Mouse (Mus musculus): ENCODE data around the gene Zbtb48. TPM values are rescaled to one million over a fixed set of nuclear protein-coding genes. Genes with fewer than 3 reads are reported as not detected.

Gene Zbtb48
- polyA plus RNA-seq, 1 experiment from 2014 or later = 23.9 TPM

- H3K4me3 ChIP-seq (ENCODE audit: low read depth, low read length) = peak overlapping the region; percentile 84
- no peak overlapping the region for H3K27ac ChIP-seq (replicated peaks; ENCODE audit: low read depth, low read length)
- 0 out of 2 replicates have a peak, but pooled peaks cover 3% of the 10 kb centered on the region for H3K27me3 ChIP-seq (ENCODE audit: control insufficient read depth, insufficient read depth, low read length)
- 1% methylated on average over 10 of the region's 10 CpGs for whole genome bisulfite sequencing
- H3K9ac ChIP-seq (ENCODE audit: low read length) = peak overlapping the region; percentile 68
- no peak for ATAC-seq (ENCODE audit: insufficient number of reproducible peaks, low FRiP score, low TSS enrichment, low read depth)
- peaks cover 3% of the 10 kb centered on the region; the same call in 1 of the 2 replicates for H3K36me3 ChIP-seq (ENCODE audit: control insufficient read depth, insufficient read depth, low read length)
- no peak for DNase-seq (ENCODE audit: low spot score)
- H3K4me1 ChIP-seq (ENCODE audit: control insufficient read depth, insufficient read depth, low read length) = peaks cover 27% of the 10 kb centered on the region
- H3K4me2 ChIP-seq (ENCODE audit: low read depth, severe bottlenecking) = peak overlapping the region; percentile 100
- H3K9me3 ChIP-seq (ENCODE audit: control insufficient read depth, low read length) = no peaks in the 10 kb centered on the region
Measured at GRCm38 (mm10) chr4:152010091-152010706, 17.3 kb downstream of the Zbtb48 start.

- ATAC-seq (ENCODE audit: insufficient number of reproducible peaks, low FRiP score, low TSS enrichment, low read depth) (peak; percentile 26; the same call in 1 of the 2 replicates), DNase-seq (ENCODE audit: low spot score) (peak; percentile 68)
- Histone ChIP-seq H3K4me3 (ENCODE audit: low read depth, low read length) (peak overlapping the region; percentile 84), H3K4me1 (ENCODE audit: control insufficient read depth, insufficient read depth, low read length) (peaks cover 27% of the 10 kb centered on the region), H3K9me3 (ENCODE audit: control insufficient read depth, low read length) (no peaks in the 10 kb centered on the region), H3K27me3 (ENCODE audit: control insufficient read depth, insufficient read depth, low read length) (0 out of 2 replicates have a peak, but pooled peaks cover 3% of the 10 kb centered on the region), H3K36me3 (ENCODE audit: control insufficient read depth, insufficient read depth, low read length) (no peaks in the 10 kb centered on the region), H3K9ac (ENCODE audit: low read length) (peak overlapping the region; percentile 68), H3K27ac (replicated peaks; ENCODE audit: low read depth, low read length) (peak overlapping the region; percentile 57), H3K4me2 (ENCODE audit: low read depth, severe bottlenecking) (peak overlapping the region; percentile 100)
- under 1% methylated on average over 115 of the region's 115 CpGs for WGBS
Measured at GRCm38 (mm10) chr4:152009076-152010051, 18.1 kb downstream of the Zbtb48 start.

GRCm38 (mm10) chr4:152008622-152009075 is 18.8 kb downstream of the Zbtb48 start, which contains the start of gene Klhl21:
Gene Klhl21, plus strand, starts transcription at chr4:152008803.
- peak within 1 kb of the TSS; percentile 84 for H3K4me3 ChIP-seq (ENCODE audit: low read depth, low read length)
- H3K4me2 ChIP-seq (ENCODE audit: low read depth, severe bottlenecking) = peak within 1 kb of the TSS; percentile 100
- peak within 1 kb of the TSS; percentile 57 for H3K27ac ChIP-seq (replicated peaks; ENCODE audit: low read depth, low read length)
- peak; percentile 95 for DNase-seq (ENCODE audit: low spot score)
- peaks cover 27% of the 10 kb centered on the region for H3K4me1 ChIP-seq (ENCODE audit: control insufficient read depth, insufficient read depth, low read length)
- 0% methylated on average over 45 of the region's 45 CpGs for WGBS
- H3K36me3 ChIP-seq (ENCODE audit: control insufficient read depth, insufficient read depth, low read length) = no peaks in the 10 kb centered on the region
- H3K9ac ChIP-seq (ENCODE audit: low read length) = peak within 1 kb of the TSS; percentile 68
- H3K9me3 ChIP-seq (ENCODE audit: control insufficient read depth, low read length) = no peaks in the 10 kb centered on the region
- peak; percentile 89 for ATAC-seq (ENCODE audit: insufficient number of reproducible peaks, low FRiP score, low TSS enrichment, low read depth)
- H3K27me3 ChIP-seq (ENCODE audit: control insufficient read depth, insufficient read depth, low read length) = 0 out of 2 replicates have a peak, but pooled peaks cover 3% of the 10 kb centered on the region

- Histone ChIP-seq H3K4me3 (ENCODE audit: low read depth, low read length) (peak overlapping the region; percentile 84), H3K9me3 (ENCODE audit: control insufficient read depth, low read length) (no peaks in the 10 kb centered on the region), H3K4me1 (ENCODE audit: control insufficient read depth, insufficient read depth, low read length) (peaks cover 27% of the 10 kb centered on the region), H3K9ac (ENCODE audit: low read length) (no peak overlapping the region), H3K36me3 (ENCODE audit: control insufficient read depth, insufficient read depth, low read length) (no peaks in the 10 kb centered on the region), H3K27me3 (ENCODE audit: control insufficient read depth, insufficient read depth, low read length) (0 out of 2 replicates have a peak, but pooled peaks cover 3% of the 10 kb centered on the region), H3K4me2 (ENCODE audit: low read depth, severe bottlenecking) (peak overlapping the region; percentile 100), H3K27ac (replicated peaks; ENCODE audit: low read depth, low read length) (no peak overlapping the region)
- under 1% methylated on average over 14 of the region's 14 CpGs for WGBS
- DNase-seq (ENCODE audit: low spot score) (no peak), ATAC-seq (ENCODE audit: insufficient number of reproducible peaks, low FRiP score, low TSS enrichment, low read depth) (no peak)
Measured at GRCm38 (mm10) chr4:152008148-152008500, 19.3 kb downstream of the Zbtb48 start.

GRCm38 (mm10) chr4:152007481-152008147 is 19.9 kb downstream of the Zbtb48 start:
- no peaks in the 10 kb centered on the region for H3K36me3 ChIP-seq (ENCODE audit: control insufficient read depth, insufficient read depth, low read length)
- H3K9me3 ChIP-seq (ENCODE audit: control insufficient read depth, low read length) = no peaks in the 10 kb centered on the region
- H3K4me3 ChIP-seq (ENCODE audit: low read depth, low read length) = peak overlapping the region; percentile 84
- H3K4me2 ChIP-seq (ENCODE audit: low read depth, severe bottlenecking) = peak overlapping the region; percentile 100
- no peak for ATAC-seq (ENCODE audit: insufficient number of reproducible peaks, low FRiP score, low TSS enrichment, low read depth)
- WGBS = 4% methylated on average over 8 of the region's 8 CpGs
- 0 out of 2 replicates have a peak, but pooled peaks cover 3% of the 10 kb centered on the region for H3K27me3 ChIP-seq (ENCODE audit: control insufficient read depth, insufficient read depth, low read length)
- H3K9ac ChIP-seq (ENCODE audit: low read length) = no peak overlapping the region
- H3K27ac ChIP-seq (replicated peaks; ENCODE audit: low read depth, low read length) = no peak overlapping the region
- peak; percentile 43 for DNase-seq (ENCODE audit: low spot score)
- peaks cover 27% of the 10 kb centered on the region for H3K4me1 ChIP-seq (ENCODE audit: control insufficient read depth, insufficient read depth, low read length)

GRCm38 (mm10) chr4:152006812-152007211 is 20.7 kb downstream of the Zbtb48 start:
- DNase-seq (ENCODE audit: low spot score) (no peak), ATAC-seq (ENCODE audit: insufficient number of reproducible peaks, low FRiP score, low TSS enrichment, low read depth) (no peak)
- Histone ChIP-seq H3K4me1 (ENCODE audit: control insufficient read depth, insufficient read depth, low read length) (peaks cover 27% of the 10 kb centered on the region), H3K4me3 (ENCODE audit: low read depth, low read length) (no peak overlapping the region), H3K9ac (ENCODE audit: low read length) (no peak overlapping the region), H3K27ac (replicated peaks; ENCODE audit: low read depth, low read length) (no peak overlapping the region), H3K9me3 (ENCODE audit: control insufficient read depth, low read length) (no peaks in the 10 kb centered on the region), H3K27me3 (ENCODE audit: control insufficient read depth, insufficient read depth, low read length) (0 out of 2 replicates have a peak, but pooled peaks cover 3% of the 10 kb centered on the region), H3K4me2 (ENCODE audit: low read depth, severe bottlenecking) (no peak overlapping the region), H3K36me3 (ENCODE audit: control insufficient read depth, insufficient read depth, low read length) (no peaks in the 10 kb centered on the region)
- 40% methylated on average over 3 of the region's 3 CpGs for WGBS

GRCm38 (mm10) chr4:152006137-152006536 is 21.3 kb downstream of the Zbtb48 start:
- H3K4me2 ChIP-seq (ENCODE audit: low read depth, severe bottlenecking) = no peak overlapping the region
- no peak for DNase-seq (ENCODE audit: low spot score)
- peaks cover 27% of the 10 kb centered on the region for H3K4me1 ChIP-seq (ENCODE audit: control insufficient read depth, insufficient read depth, low read length)
- 80% methylated on average over 6 of the region's 6 CpGs for WGBS
- no peak overlapping the region for H3K4me3 ChIP-seq (ENCODE audit: low read depth, low read length)
- ATAC-seq (ENCODE audit: insufficient number of reproducible peaks, low FRiP score, low TSS enrichment, low read depth) = no peak
- H3K9ac ChIP-seq (ENCODE audit: low read length) = no peak overlapping the region
- 0 out of 2 replicates have a peak, but pooled peaks cover 3% of the 10 kb centered on the region for H3K27me3 ChIP-seq (ENCODE audit: control insufficient read depth, insufficient read depth, low read length)
- no peak overlapping the region for H3K27ac ChIP-seq (replicated peaks; ENCODE audit: low read depth, low read length)
- H3K9me3 ChIP-seq (ENCODE audit: control insufficient read depth, low read length) = no peaks in the 10 kb centered on the region
- no peaks in the 10 kb centered on the region for H3K36me3 ChIP-seq (ENCODE audit: control insufficient read depth, insufficient read depth, low read length)

- H3K4me1 ChIP-seq (ENCODE audit: control insufficient read depth, insufficient read depth, low read length) = peaks cover 2% of the 10 kb centered on the region; the same call in 1 of the 2 replicates
- H3K9me3 ChIP-seq (ENCODE audit: control insufficient read depth, low read length) = no peaks in the 10 kb centered on the region
- H3K9ac ChIP-seq (ENCODE audit: low read length) = no peak overlapping the region
- H3K4me3 ChIP-seq (ENCODE audit: low read depth, low read length) = no peak overlapping the region
- WGBS = 95% methylated on average over 3 of the region's 3 CpGs
- no peak overlapping the region for H3K4me2 ChIP-seq (ENCODE audit: low read depth, severe bottlenecking)
- no peak for ATAC-seq (ENCODE audit: insufficient number of reproducible peaks, low FRiP score, low TSS enrichment, low read depth)
- H3K27me3 ChIP-seq (ENCODE audit: control insufficient read depth, insufficient read depth, low read length) = no peaks in the 10 kb centered on the region
- no peaks in the 10 kb centered on the region for H3K36me3 ChIP-seq (ENCODE audit: control insufficient read depth, insufficient read depth, low read length)
- no peak for DNase-seq (ENCODE audit: low spot score)
- no peak overlapping the region for H3K27ac ChIP-seq (replicated peaks; ENCODE audit: low read depth, low read length)
Measured at GRCm38 (mm10) chr4:152002063-152002462, 25.4 kb downstream of the Zbtb48 start.
